ENCODE assay signal across 8 mouse cellular contexts in the genomic region with DNA sequence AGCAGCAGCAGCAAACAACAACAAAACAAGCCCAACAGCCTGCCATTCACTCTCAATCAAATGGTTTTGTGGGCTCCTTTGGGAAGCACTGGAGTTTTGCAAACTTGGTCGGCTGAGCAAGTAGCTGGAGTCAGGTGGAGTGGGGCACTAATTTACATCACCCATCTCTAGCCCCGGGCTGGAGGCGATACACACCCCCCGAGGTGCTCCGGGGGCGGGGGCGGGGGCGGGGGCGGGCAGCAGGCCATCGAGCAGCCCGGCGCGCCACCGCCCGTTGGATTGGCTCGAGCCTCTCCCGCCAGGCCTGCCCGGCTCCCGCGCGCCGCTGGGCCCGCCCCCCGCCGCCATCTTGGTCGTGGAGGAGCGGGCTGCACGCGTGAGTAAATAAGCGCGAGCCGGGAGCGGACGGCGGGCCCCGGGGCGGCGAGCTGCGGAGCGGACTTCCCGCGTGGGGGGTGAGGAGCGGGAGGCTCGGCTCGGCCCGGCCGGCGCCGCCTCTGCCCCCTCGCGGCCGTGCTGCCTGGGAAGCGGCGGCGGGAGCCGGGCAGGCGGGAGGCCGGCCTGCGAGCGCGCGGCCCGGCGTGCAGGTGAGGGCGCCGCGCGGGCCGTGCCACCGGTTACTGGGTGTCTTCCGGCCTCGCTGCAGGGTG. TPM values are rescaled to one million over a fixed set of nuclear protein-coding genes. Genes with fewer than 3 reads are reported as not detected.
DNase-seq lines count a peak whose midpoint lies in the region; ATAC-seq lines count a peak whose summit lies in the region.

A gene (plus strand): TSS at position 342 of the 650 bp plus-strand sequence.

- peak within 1 kb of the TSS; percentile 72 for H3K4me2 ChIP-seq in intestine, embryonic 16.5 days (ENCODE audit: low read depth, low read length)

- WGBS in intestine, embryonic 16.5 days = under 1% methylated on average over 46 of the region's 72 CpGs

- peak within 1 kb of the TSS; percentile 98 for H3K4me3 ChIP-seq in intestine, embryonic 16.5 days (ENCODE audit: low read length)

- H3K27me3 ChIP-seq in intestine, embryonic 16.5 days (replicated peaks; ENCODE audit: control insufficient read depth, insufficient read depth, low read length) = no peaks in the 10 kb centered on the region

- H3K36me3 ChIP-seq in intestine, embryonic 16.5 days (ENCODE audit: control insufficient read depth, insufficient read depth, low read length) = no peaks in the 10 kb centered on the region; the same call in 1 of the 2 replicates

- H3K27ac ChIP-seq in intestine, embryonic 16.5 days (ENCODE audit: low read length) = peak within 1 kb of the TSS; percentile 80

- peak; percentile 94 for DNase-seq in adrenal gland, adult 2 months
- DNase-seq in embryo, embryonic 11.5 days (ENCODE audit: low read depth, low spot score) = peak; percentile 71
- DNase-seq in gastrocnemius, postnatal 36 days = peak; percentile 74 to 82
- DNase-seq in left cerebral cortex, postnatal 25 days (ENCODE audit: low spot score in 2 of 2) = peak; percentile 80 to 86
- DNase-seq in mesoderm, embryonic 11.5 days (ENCODE audit: low read depth, low spot score) = peak; percentile 79
- peak; percentile 88 for DNase-seq in right cerebral cortex, postnatal 25 days
- peak; percentile 85 to 86 for DNase-seq in urinary bladder, postnatal 4 days (ENCODE audit: low spot score in 2 of 2)

- intact Hi-C loops in gastrocnemius, postnatal 36 days (cut with DNase I) = loop anchor here (5.0 kb wide), 1 partner anchor 95 kb away; no protein-coding TSS in a partner anchor
- intact Hi-C loops in left cerebral cortex, postnatal 25 days (cut with DNase I) = loop anchor here (1.0 kb wide), 1 partner anchor 137 kb away; a partner anchor contains a TSS

- peak; percentile 99 for ATAC-seq in intestine, embryonic 16.5 days

- H3K4me1 ChIP-seq in intestine, embryonic 16.5 days (ENCODE audit: control insufficient read depth, insufficient read depth, low read length) = peaks cover 3% of the 10 kb centered on the region; the same call in 1 of the 2 replicates

- peak within 1 kb of the TSS; percentile 96 for H3K9ac ChIP-seq in intestine, embryonic 16.5 days (ENCODE audit: low read depth, low read length)

- H3K9me3 ChIP-seq in intestine, embryonic 16.5 days (ENCODE audit: control insufficient read depth, low read length) = no peaks in the 10 kb centered on the region

RNA-seq across cellular contexts. Expression of the gene that starts here (rescaled TPM):
- 10 to 100 TPM; 24.1 to 26.4 TPM for total RNA-seq in adrenal gland, adult 2 months (2021)
- polyA plus RNA-seq in adrenal gland, adult 2 months (2012; rRNA removed) = 0.40 and 1.1 TPM in 2 replicates
- 10 to 100 TPM in 1 of 2 experiments, 1 to 10 TPM in 1; 6.7 to 10.9 TPM for total RNA-seq in gastrocnemius, postnatal 36 days (2021)
- 11.5 and 11.8 TPM in 2 replicates for polyA plus RNA-seq in intestine, embryonic 16.5 days (2015; fragmentation: Nextera tagmentation; extraction: Ambion mirVana)
- total RNA-seq in left cerebral cortex, postnatal 25 days (2021) = 10 to 100 TPM; 28.0 to 30.3 TPM

Comparison
In these comparisons a context has a peak if more than half of its experiments do, and no peak if none do; other contexts are left out.
1. Peak in every context shown above with its lines: DNase-seq, ATAC-seq, H3K4me3 ChIP-seq and H3K27ac ChIP-seq.